Mouse (Mus musculus) left cerebral cortex, postnatal 25 days (tissue): ENCODE data around the gene Igtp. TPM values are rescaled to one million over a fixed set of nuclear protein-coding genes. Genes with fewer than 3 reads are reported as not detected.
A peak's percentile ranks its signal among the peaks of the same experiment; 100 is the strongest.
"Not testable (repeated sequence)": the region's sequence is repeated elsewhere in the genome, so short reads cannot be mapped to it uniquely, and the experiment has no call there.

Source experiments
- DNase-seq, 2 experiments: peaks; one replicate each; pipeline ENCODE4 v3.0.0; 2022; ENCODE audit warnings: low spot score in 2 of 2, mixed read lengths in 1 of 2
- intact Hi-C: fragments of 180-260 bp; cut with DNase I; formaldehyde crosslinking; loops from one replicate; pipeline ENCODE4 v1.15.1; 2025
- total RNA-seq, 2 experiments: library from RNA; stranded (reverse); gene quantifications; 2 replicates each; pipeline ENCODE4 v1.2.3; 2021

Igtp gene
- total RNA-seq, 2 experiments from 2014 or later, result 2.5 to 3.2 TPM

GRCm38 (mm10) chr11:58211062-58211681, 11.8 kb downstream of the Igtp start:
- intact Hi-C loops, result no loop called here
- no peak for DNase-seq

GRCm38 (mm10) chr11:58211682-58212067, 12.3 kb downstream of the Igtp start:
- intact Hi-C loops, result no loop called here
- DNase-seq, result no peak

- no peak for DNase-seq
- intact Hi-C loops, result no loop called here
These were observed 14.5 kb downstream of the Igtp start for GRCm38 (mm10) chr11:58213673-58214342.

- intact Hi-C loops, result no loop called here
- DNase-seq, result peak in 1 of 2 experiments; percentile 70
These were observed 15.2 kb downstream of the Igtp start for GRCm38 (mm10) chr11:58214391-58215048.

GRCm38 (mm10) chr11:58215049-58215430, 15.7 kb downstream of the Igtp start:
- intact Hi-C loops, DNase-seq: not testable (repeated sequence)

GRCm38 (mm10) chr11:58215814-58216213, 16.5 kb downstream of the Igtp start:
- intact Hi-C loops, result no loop called here
- no peak for DNase-seq

GRCm38 (mm10) chr11:58216823-58217222, 17.5 kb downstream of the Igtp start:
- DNase-seq, result no peak
- intact Hi-C loops, result no loop called here

GRCm38 (mm10) chr11:58223751-58224150, 24.4 kb downstream of the Igtp start:
- intact Hi-C loops, result no loop called here
- no peak for DNase-seq

- DNase-seq, result peak; percentile 16 to 28
- intact Hi-C loops, result no loop called here
These were observed 25.0 kb downstream of the Igtp start for GRCm38 (mm10) chr11:58224313-58224712.

GRCm38 (mm10) chr11:58224872-58225271, 25.5 kb downstream of the Igtp start:
- intact Hi-C loops, result loop anchor here (1.0 to 5.0 kb wide), 2 partner anchors 46 to 273 kb away; no protein-coding TSS in a partner anchor
- not testable (repeated sequence) for DNase-seq

GRCm38 (mm10) chr11:58225655-58226054, 26.3 kb downstream of the Igtp start:
- intact Hi-C loops, result loop anchor here (1.0 to 5.0 kb wide), 2 partner anchors 46 to 273 kb away; no protein-coding TSS in a partner anchor
- peak; percentile 56 to 57 for DNase-seq

GRCm38 (mm10) chr11:58226425-58226824, 27.1 kb downstream of the Igtp start:
- intact Hi-C loops, result loop anchor here (5.0 kb wide), 1 partner anchor 274 kb away; no protein-coding TSS in a partner anchor

GRCm38 (mm10) chr11:58228021-58228420, 28.7 kb downstream of the Igtp start:
- not testable (repeated sequence) for DNase-seq
- intact Hi-C loops, result loop anchor here (5.0 kb wide), 1 partner anchor 276 kb away; no protein-coding TSS in a partner anchor

More at GRCm38 (mm10) chr11:58226425-58226824, 27.1 kb downstream of the Igtp start:
- DNase-seq, result no peak

GRCm38 (mm10) chr11:58230396-58230910, 31.1 kb downstream of the Igtp start:
- intact Hi-C loops, result no loop called here
- DNase-seq, result no peak

- no peak for DNase-seq
- intact Hi-C loops, result no loop called here
These were observed 31.8 kb downstream of the Igtp start for GRCm38 (mm10) chr11:58231156-58231555.

- DNase-seq, intact Hi-C loops: not testable (repeated sequence)
These were observed 35.2 kb downstream of the Igtp start for GRCm38 (mm10) chr11:58234551-58234950.

- intact Hi-C loops, result no loop called here
- DNase-seq, result no peak
These were observed 35.8 kb downstream of the Igtp start for GRCm38 (mm10) chr11:58235152-58235551.

- intact Hi-C loops, result no loop called here
- no peak for DNase-seq
These were observed 39.8 kb downstream of the Igtp start for GRCm38 (mm10) chr11:58238840-58239791.

GRCm38 (mm10) chr11:58247294-58247693, 47.9 kb downstream of the Igtp start:
- no peak for DNase-seq
- intact Hi-C loops, result no loop called here
